Mouse (Mus musculus): ENCODE results near the gene Gpr108.

GRCm38 (mm10) chr17:57221911-57222310, 26.3 kb downstream of the Gpr108 start:
- TF ChIP-seq CTCF (IDR thresholded peaks at IDR 0.05; ENCODE audit: control insufficient read depth, insufficient read depth, insufficient replicate concordance, low read depth, low read length) (no peak), POLR2A (IDR thresholded peaks at IDR 0.05; ENCODE audit: control insufficient read depth, low read depth, low read length) (no peak)

Data from testis, adult 2 months (tissue).